Mouse (Mus musculus) large intestine, adult 2 months (tissue): ENCODE data around the gene Jun. TPM values are rescaled to one million over a fixed set of nuclear protein-coding genes. Genes with fewer than 3 reads are reported as not detected.

Experiments
- polyA plus RNA-seq: library from polyadenylated mRNA; depleted of rRNA; stranded (reverse); fragments of >200 nt; gene quantifications from 2 replicates; pipeline ENCODE4 v1.2.3, GENCODE M21; 2012; rRNA removed

The Jun gene
- polyA plus RNA-seq, 1 experiment: 25.1 TPM

Other genes starting within 250 kb of the Jun start
- not detected in 2 replicates for gene Eqtn, start 123.4 kb downstream of the Jun start, polyA plus RNA-seq
- gene Mysm1, start 73.1 kb downstream of the Jun start, polyA plus RNA-seq: 2.6 and 5.0 TPM in 2 replicates